Mouse (Mus musculus) olfactory bulb, adult 2 months (tissue): ENCODE results near the gene Fyco1.

Experiments used
- CTCF ChIP-seq: fragments of 200-500 bp; IDR thresholded peaks from 2 replicates; pipeline ENCODE4 v1.5.1; 2012; ENCODE audit warnings: low read depth, mild to moderate bottlenecking, low read length, moderate library complexity; ENCODE audit not compliant: insufficient read depth
- POLR2A ChIP-seq: fragments of 200-500 bp; IDR thresholded peaks from 2 replicates; pipeline ENCODE4 v1.6.1; 2012; ENCODE audit warnings: mild to moderate bottlenecking, low read depth, low read length, moderate library complexity; ENCODE audit not compliant: insufficient read depth

DNA sequence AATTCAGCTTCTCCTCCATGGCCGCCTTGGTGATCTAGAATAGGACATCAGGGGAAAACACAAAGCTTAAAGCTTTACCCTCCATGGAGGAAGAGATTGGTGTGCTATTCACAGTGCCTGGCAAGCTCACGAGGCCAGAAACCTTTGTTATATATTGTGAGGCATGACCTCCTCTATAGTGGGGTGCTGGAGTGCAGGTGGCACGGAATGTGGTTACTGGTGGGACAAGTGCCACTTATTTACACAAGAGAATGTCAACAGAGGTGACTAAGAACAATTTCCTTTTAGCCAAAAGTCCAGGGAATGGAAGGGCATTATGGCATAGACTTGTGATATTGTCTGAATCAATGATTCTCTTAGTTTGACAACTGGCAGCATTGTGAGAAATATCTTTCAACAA, 25.1 kb downstream of the Fyco1 start:
- TF ChIP-seq CTCF (no peak), POLR2A (no peak)
